ENCODE assay signal across 23 mouse cellular contexts in the genomic region with DNA sequence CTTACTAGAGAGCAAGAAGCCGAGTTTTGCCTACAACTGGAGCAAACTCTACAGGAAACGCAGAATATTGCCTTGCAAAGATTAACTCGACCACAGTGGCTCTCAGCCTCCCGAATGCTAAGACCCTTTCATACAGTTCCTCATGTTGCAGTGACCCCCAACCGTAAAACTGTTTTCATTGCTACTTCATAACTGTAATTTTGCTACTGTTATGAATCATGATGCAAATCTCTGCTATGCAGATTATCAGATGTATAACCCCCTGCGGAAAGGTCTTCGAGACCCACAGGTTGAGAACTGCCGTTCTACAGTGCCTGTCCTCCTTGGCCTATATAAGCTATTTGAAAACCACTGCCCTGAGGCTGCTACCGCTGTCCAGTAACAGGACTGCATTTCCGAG. TPM values are rescaled to one million over a fixed set of nuclear protein-coding genes. Genes with fewer than 3 reads are reported as not detected.
A peak's percentile ranks its signal among the peaks of the same experiment; 100 is the strongest.
DNase-seq lines count a peak whose midpoint lies in the region; ATAC-seq and TF ChIP-seq lines count a peak whose summit lies in the region.
"Had no signal": no experiment of that assay in that cellular context is flagged by ENCODE, and none has a peak within 500 bp of the region (broad histone marks: within the 10 kb centered on the region; RNA-seq: fewer than 3 reads in every experiment).

No protein-coding gene starts in this region.

- H3K4me2 ChIP-seq in kidney, postnatal 0 days (ENCODE audit: low read length) = no peak overlapping the region
- H3K4me2 ChIP-seq in limb, embryonic 14.5 days (replicated peaks; ENCODE audit: low read depth, low read length, severe bottlenecking) = peak overlapping the region; percentile 0; the same call in 1 of the 2 replicates
- H3K4me2 ChIP-seq: hindbrain, embryonic 12.5 days had no signal

- no peak for ATAC-seq in kidney, postnatal 0 days (replicated peaks; ENCODE audit: low FRiP score, low read depth)
- 0 out of 2 replicates have a peak, but pooled peaks have one; percentile 13 for ATAC-seq in common myeloid progenitor, adult 5-6 weeks (replicated peaks; ENCODE audit: low read depth, poor library complexity, severe bottlenecking)
- ATAC-seq in limb, embryonic 14.5 days (ENCODE audit: low FRiP score, low read depth) = no peak
- ATAC-seq: activated CD4-positive, CD25-positive, alpha-beta regulatory T cell, adult 4 months; forebrain, embryonic 14.5 days; hindbrain, embryonic 16.5 days; inflammation-experienced regulatory T-cells, adult 6 months; Patski had no signal

- H3K9me3 ChIP-seq in kidney, postnatal 0 days (replicated peaks; ENCODE audit: low read length) = no peaks in the 10 kb centered on the region
- no peaks in the 10 kb centered on the region for H3K9me3 ChIP-seq in E14TG2a.4 (ENCODE audit: low read length)
- H3K9me3 ChIP-seq in limb, embryonic 14.5 days (ENCODE audit: control insufficient read depth, low read length) = no peaks in the 10 kb centered on the region
- H3K9me3 ChIP-seq: forebrain, embryonic 10.5 days; heart, embryonic 10.5 days; hindbrain, embryonic 12.5 days had no signal

- H3K27me3 ChIP-seq in kidney, postnatal 0 days (ENCODE audit: insufficient read depth, low read length) = no peaks in the 10 kb centered on the region
- H3K27me3 ChIP-seq in E14TG2a.4 (ENCODE audit: insufficient read depth, low read length) = no peaks in the 10 kb centered on the region
- no peaks in the 10 kb centered on the region for H3K27me3 ChIP-seq in limb, embryonic 14.5 days (ENCODE audit: control insufficient read depth, insufficient read depth, low read length)
- H3K27me3 ChIP-seq: Patski had no signal

- H3K36me3 ChIP-seq in kidney, postnatal 0 days (ENCODE audit: insufficient read depth, low read length) = 0 out of 2 replicates have a peak, but pooled peaks cover 5% of the 10 kb centered on the region
- peaks cover 50% of the 10 kb centered on the region for H3K36me3 ChIP-seq in E14TG2a.4 (ENCODE audit: insufficient read depth, low read length)
- peaks cover 21% of the 10 kb centered on the region for H3K36me3 ChIP-seq in limb, embryonic 14.5 days (ENCODE audit: control insufficient read depth, insufficient read depth, low read length)
- H3K36me3 ChIP-seq: hindbrain, embryonic 12.5 days had no signal

- no peak overlapping the region for H3K4me3 ChIP-seq in kidney, postnatal 0 days (replicated peaks; ENCODE audit: low read depth, low read length)
- peak overlapping the region; percentile 45; the same call in 1 of the 2 replicates for H3K4me3 ChIP-seq in E14TG2a.4 (replicated peaks; ENCODE audit: low read length)
- H3K4me3 ChIP-seq in limb, embryonic 14.5 days (replicated peaks; ENCODE audit: low read length) = no peak overlapping the region
- H3K4me3 ChIP-seq: erythroblast, embryonic 14.5 days; forebrain, embryonic 10.5 days; gastrocnemius, adult 2 months; heart, embryonic 10.5 days; hindbrain, embryonic 12.5 days had no signal

- H3K9ac ChIP-seq in kidney, postnatal 0 days (ENCODE audit: low read depth, low read length) = no peak overlapping the region
- no peak overlapping the region; the same call in 1 of the 2 replicates for H3K9ac ChIP-seq in limb, embryonic 14.5 days (ENCODE audit: low read depth, low read length, severe bottlenecking)
- H3K9ac ChIP-seq: hindbrain, embryonic 12.5 days had no signal

- no peak for TF ChIP-seq POLR2A in limb, embryonic 14.5 days (IDR thresholded peaks at IDR 0.05; ENCODE audit: borderline replicate concordance, extremely low read depth, insufficient read depth, insufficient read length)

- H3K27ac ChIP-seq in kidney, postnatal 0 days = peak overlapping the region; percentile 25; the same call in 1 of the 2 replicates
- H3K27ac ChIP-seq in limb, embryonic 14.5 days (replicated peaks; ENCODE audit: low read depth, low read length) = no peak overlapping the region
- H3K27ac ChIP-seq: forebrain, embryonic 10.5 days; gastrocnemius, adult 2 months; heart, embryonic 10.5 days; hindbrain, embryonic 12.5 days had no signal

- H3K4me1 ChIP-seq in kidney, postnatal 0 days (replicated peaks; ENCODE audit: insufficient read depth, low read length) = peaks cover 27% of the 10 kb centered on the region
- peaks cover 97% of the 10 kb centered on the region for H3K4me1 ChIP-seq in E14TG2a.4 (replicated peaks; ENCODE audit: low read depth, low read length)
- H3K4me1 ChIP-seq in limb, embryonic 14.5 days (ENCODE audit: control insufficient read depth, insufficient read depth, low read length) = peaks cover 51% of the 10 kb centered on the region

- 47% methylated on average over 10 of the region's 10 CpGs for WGBS in kidney, postnatal 0 days
- 53% methylated on average over 10 of the region's 10 CpGs for WGBS in limb, embryonic 14.5 days

- no peak for TF ChIP-seq CTCF in kidney, postnatal 0 days (IDR thresholded peaks at IDR 0.05; ENCODE audit: low read depth)
- TF ChIP-seq CTCF in E14TG2a.4 (conservative IDR thresholded peaks at IDR 0.05; ENCODE audit: low read length) = no peak

- peak; percentile 46 for DNase-seq in kidney, postnatal 0 days (ENCODE audit: low spot score)
- DNase-seq in kidney, postnatal 14 days = no peak
- DNase-seq in limb, embryonic 14.5 days (ENCODE audit: low spot score) = no peak
- no peak for DNase-seq in adrenal gland, postnatal 4 days (ENCODE audit: low spot score in 2 of 2)
- no peak for DNase-seq in right cerebral cortex, postnatal 10 days (ENCODE audit: low spot score in 2 of 2)
- DNase-seq: adrenal gland, postnatal 14 days; cerebellum, adult 2 months; cerebellum, postnatal 14 days; gastrocnemius, adult 2 months; gastrocnemius, postnatal 25 days; heart, postnatal 10 days; heart, postnatal 4 days had no signal

RNA-seq across cellular contexts. Expression of gene Tns3, which starts 46.0 kb away (rescaled TPM):
- polyA plus RNA-seq in kidney, postnatal 0 days (2015; fragmentation: Nextera tagmentation; extraction: Ambion mirVana) = 17.6 and 18.2 TPM in 2 replicates
- total RNA-seq in common myeloid progenitor, adult 5-6 weeks (2017) = 9.9 and 16.8 TPM in 2 replicates
- polyA plus RNA-seq in limb, embryonic 14.5 days (2012; rRNA removed) = 59.1 and 77.2 TPM in 2 replicates
- 27.4 and 33.3 TPM in 2 replicates for polyA plus RNA-seq in limb, embryonic 14.5 days (2014; fragmentation: Nextera tagmentation; extraction: Ambion mirVana)
- total RNA-seq in adrenal gland, postnatal 4 days (2021) = 10 to 100 TPM; 67.7 to 81.2 TPM
